Mouse (Mus musculus): ENCODE results near the gene Zbtb46. TPM values are rescaled to one million over a fixed set of nuclear protein-coding genes. Genes with fewer than 3 reads are reported as not detected.
"Not testable (repeated sequence)": the region's sequence is repeated elsewhere in the genome, so short reads cannot be mapped to it uniquely, and the experiment has no call there.

The Zbtb46 gene
- polyA plus RNA-seq (2012; rRNA removed) = 4.8 and 5.3 TPM in 2 replicates

GRCm38 (mm10) chr2:181459153-181459672, at the start of gene Zbtb46:
Gene Zbtb46, minus strand, starts transcription at chr2:181459426.
- Histone ChIP-seq H3K27me3 (ENCODE audit: control insufficient read depth, insufficient read depth, low read length) (peaks cover 22% of the 10 kb centered on the region), H3K4me3 (ENCODE audit: control insufficient read depth, insufficient read depth, low read length) (peak within 1 kb of the TSS; percentile 48)

GRCm38 (mm10) chr2:181498644-181499043, 39.4 kb upstream of the Zbtb46 start:
- TF ChIP-seq POLR2A (IDR thresholded peaks at IDR 0.05; ENCODE audit: control insufficient read depth, extremely low read depth, insufficient read depth, low read length, poor library complexity) (no peak), CTCF (IDR thresholded peaks at IDR 0.05; ENCODE audit: borderline replicate concordance, control insufficient read depth, extremely low read depth, insufficient read depth, low read length, poor library complexity) (no peak)
- no peaks in the 10 kb centered on the region for H3K27me3 ChIP-seq (ENCODE audit: control insufficient read depth, insufficient read depth, low read length)
- no peak overlapping the region for H3K4me3 ChIP-seq (ENCODE audit: control insufficient read depth, insufficient read depth, low read length)
- DNase-seq = no peak
- no peak overlapping the region for H3K27ac ChIP-seq (ENCODE audit: control insufficient read depth, insufficient read depth, low read length)
- H3K4me1 ChIP-seq (replicated peaks; ENCODE audit: control insufficient read depth, insufficient read depth, low read length) = peaks cover 5% of the 10 kb centered on the region; the same call in 1 of the 2 replicates
- WGBS = 68% methylated on average over 4 of the region's 4 CpGs
- H3K36me3 ChIP-seq (ENCODE audit: control insufficient read depth, insufficient read depth, low read length) = peaks cover 33% of the 10 kb centered on the region

More at GRCm38 (mm10) chr2:181459153-181459672, at the start of gene Zbtb46:
- DNase-seq = peak; percentile 59
- no peaks in the 10 kb centered on the region for H3K36me3 ChIP-seq (ENCODE audit: control insufficient read depth, insufficient read depth, low read length)
- TF ChIP-seq POLR2A (IDR thresholded peaks at IDR 0.05; ENCODE audit: control insufficient read depth, extremely low read depth, insufficient read depth, low read length, poor library complexity) = no peak
- TF ChIP-seq CTCF (IDR thresholded peaks at IDR 0.05; ENCODE audit: borderline replicate concordance, control insufficient read depth, extremely low read depth, insufficient read depth, low read length, poor library complexity) = no peak
- peaks cover 11% of the 10 kb centered on the region for H3K4me1 ChIP-seq (replicated peaks; ENCODE audit: control insufficient read depth, insufficient read depth, low read length)
- 5% methylated on average over 64 of the region's 83 CpGs for WGBS
- no peak within 1 kb of the TSS for H3K27ac ChIP-seq (ENCODE audit: control insufficient read depth, insufficient read depth, low read length)

- TF ChIP-seq CTCF (IDR thresholded peaks at IDR 0.05; ENCODE audit: borderline replicate concordance, control insufficient read depth, extremely low read depth, insufficient read depth, low read length, poor library complexity) = no peak
- TF ChIP-seq POLR2A (IDR thresholded peaks at IDR 0.05; ENCODE audit: control insufficient read depth, extremely low read depth, insufficient read depth, low read length, poor library complexity) = no peak
- H3K4me1 ChIP-seq (replicated peaks; ENCODE audit: control insufficient read depth, insufficient read depth, low read length) = peaks cover 5% of the 10 kb centered on the region; the same call in 1 of the 2 replicates
- no peaks in the 10 kb centered on the region for H3K27me3 ChIP-seq (ENCODE audit: control insufficient read depth, insufficient read depth, low read length)
- under 1% methylated on average over 12 of the region's 12 CpGs for WGBS
- H3K27ac ChIP-seq (ENCODE audit: control insufficient read depth, insufficient read depth, low read length) = peak overlapping the region; percentile 34
- H3K4me3 ChIP-seq (ENCODE audit: control insufficient read depth, insufficient read depth, low read length) = peak overlapping the region; percentile 61
- DNase-seq = peak; percentile 53
- peaks cover 22% of the 10 kb centered on the region for H3K36me3 ChIP-seq (ENCODE audit: control insufficient read depth, insufficient read depth, low read length)
These were observed 38.3 kb upstream of the Zbtb46 start for GRCm38 (mm10) chr2:181497548-181497875.

- Histone ChIP-seq H3K36me3 (ENCODE audit: control insufficient read depth, insufficient read depth, low read length) (peaks cover 17% of the 10 kb centered on the region), H3K4me1 (replicated peaks; ENCODE audit: control insufficient read depth, insufficient read depth, low read length) (peaks cover 5% of the 10 kb centered on the region; the same call in 1 of the 2 replicates), H3K4me3 (ENCODE audit: control insufficient read depth, insufficient read depth, low read length) (peak within 1 kb of the TSS; percentile 61), H3K27me3 (ENCODE audit: control insufficient read depth, insufficient read depth, low read length) (no peaks in the 10 kb centered on the region), H3K27ac (ENCODE audit: control insufficient read depth, insufficient read depth, low read length) (peak within 1 kb of the TSS; percentile 71)
- TF ChIP-seq POLR2A (IDR thresholded peaks at IDR 0.05; ENCODE audit: control insufficient read depth, extremely low read depth, insufficient read depth, low read length, poor library complexity) (0 out of 2 replicates have a peak, but pooled peaks have one; percentile 51), CTCF (IDR thresholded peaks at IDR 0.05; ENCODE audit: borderline replicate concordance, control insufficient read depth, extremely low read depth, insufficient read depth, low read length, poor library complexity) (0 out of 2 replicates have a peak, but pooled peaks have one; percentile 15)
- under 1% methylated on average over 46 of the region's 46 CpGs for WGBS
- peak; percentile 88 for DNase-seq
These were observed 37.8 kb upstream of the Zbtb46 start, which contains the start of gene Tpd52l2 for GRCm38 (mm10) chr2:181496831-181497547. Gene Tpd52l2, plus strand, starts transcription at chr2:181497142.

- no peaks in the 10 kb centered on the region for H3K27me3 ChIP-seq (ENCODE audit: control insufficient read depth, insufficient read depth, low read length)
- DNase-seq = peak; percentile 67
- WGBS = 4% methylated on average over 8 of the region's 8 CpGs
- peaks cover 10% of the 10 kb centered on the region for H3K36me3 ChIP-seq (ENCODE audit: control insufficient read depth, insufficient read depth, low read length)
- 0 out of 2 replicates have a peak overlapping the region, but pooled peaks have one; percentile 0 for H3K4me3 ChIP-seq (ENCODE audit: control insufficient read depth, insufficient read depth, low read length)
- TF ChIP-seq POLR2A (IDR thresholded peaks at IDR 0.05; ENCODE audit: control insufficient read depth, extremely low read depth, insufficient read depth, low read length, poor library complexity) = no peak
- peak; percentile 64; the same call in 1 of the 2 replicates for TF ChIP-seq CTCF (IDR thresholded peaks at IDR 0.05; ENCODE audit: borderline replicate concordance, control insufficient read depth, extremely low read depth, insufficient read depth, low read length, poor library complexity)
- peak overlapping the region; percentile 51 for H3K27ac ChIP-seq (ENCODE audit: control insufficient read depth, insufficient read depth, low read length)
- peaks cover 5% of the 10 kb centered on the region; the same call in 1 of the 2 replicates for H3K4me1 ChIP-seq (replicated peaks; ENCODE audit: control insufficient read depth, insufficient read depth, low read length)
These were observed 37.1 kb upstream of the Zbtb46 start for GRCm38 (mm10) chr2:181496281-181496680.

GRCm38 (mm10) chr2:181495845-181496244, 36.6 kb upstream of the Zbtb46 start:
- H3K27ac ChIP-seq (ENCODE audit: control insufficient read depth, insufficient read depth, low read length); DNase-seq; H3K4me3 ChIP-seq (ENCODE audit: control insufficient read depth, insufficient read depth, low read length); H3K36me3 ChIP-seq (ENCODE audit: control insufficient read depth, insufficient read depth, low read length); H3K4me1 ChIP-seq (replicated peaks; ENCODE audit: control insufficient read depth, insufficient read depth, low read length); H3K27me3 ChIP-seq (ENCODE audit: control insufficient read depth, insufficient read depth, low read length): not testable (repeated sequence)
- 18% methylated on average over 8 of the region's 8 CpGs for WGBS

All from thymus, adult 2 months (tissue).